Mouse (Mus musculus) Muller cell, postnatal 12 days (primary cell): Measurements from ENCODE around the gene Cxxc4.

Experiments
- DNase-seq: peaks from one replicate; pipeline ENCODE4 v3.0.0-alpha.2; 2015; ENCODE audit errors: inconsistent ontology term

The Cxxc4 gene

DNA sequence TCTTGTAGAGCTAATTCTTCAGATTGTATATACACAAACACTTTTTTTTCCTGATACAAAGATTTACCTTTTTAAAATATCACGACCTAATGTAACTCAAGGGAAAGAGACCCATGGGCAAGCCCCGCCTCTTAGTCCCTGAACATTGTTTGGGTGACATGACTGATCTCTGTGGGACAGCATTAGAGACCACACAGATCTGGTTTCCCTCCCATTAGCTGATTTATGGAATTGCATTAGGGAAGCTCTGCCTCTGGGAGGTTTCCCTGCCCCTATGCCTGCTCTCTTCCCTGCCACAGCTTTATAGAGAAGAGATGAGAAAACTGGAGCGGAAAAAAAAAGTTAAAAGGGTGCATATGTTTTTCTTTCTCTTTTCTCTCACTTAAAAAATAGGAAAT is 7.6 kb downstream of the Cxxc4 start:
- DNase-seq = no peak

DNA sequence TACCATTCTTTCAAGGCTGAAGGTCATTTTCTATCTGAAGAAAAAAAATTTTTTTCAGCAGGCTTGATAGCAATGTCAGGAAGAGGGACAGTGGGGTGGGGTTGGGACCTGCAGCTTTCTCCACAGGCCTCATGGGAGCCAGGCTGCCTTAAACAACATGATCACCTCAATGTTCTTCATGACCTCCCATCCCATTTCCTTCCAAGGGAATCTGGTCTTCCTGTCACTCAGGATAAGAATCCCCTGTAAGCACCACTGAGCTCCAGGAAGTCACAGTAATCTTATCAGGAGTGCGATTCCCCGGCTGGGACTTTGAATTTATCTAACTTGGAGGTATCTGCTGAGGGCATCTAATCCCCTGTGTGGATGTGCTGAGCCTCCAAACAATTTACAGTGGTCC is 17.9 kb downstream of the Cxxc4 start:
- DNase-seq = no peak

- DNase-seq = no peak
Measured at GRCm38 (mm10) chr3:134258715-134259114, 22.4 kb downstream of the Cxxc4 start.

GRCm38 (mm10) chr3:134259300-134259699 is 23.0 kb downstream of the Cxxc4 start:
- DNase-seq = peak; percentile 17

- DNase-seq = no peak
Measured at GRCm38 (mm10) chr3:134279655-134280054, 43.4 kb downstream of the Cxxc4 start.

- no peak for DNase-seq
Measured at GRCm38 (mm10) chr3:134281527-134282370, 45.5 kb downstream of the Cxxc4 start.

DNA sequence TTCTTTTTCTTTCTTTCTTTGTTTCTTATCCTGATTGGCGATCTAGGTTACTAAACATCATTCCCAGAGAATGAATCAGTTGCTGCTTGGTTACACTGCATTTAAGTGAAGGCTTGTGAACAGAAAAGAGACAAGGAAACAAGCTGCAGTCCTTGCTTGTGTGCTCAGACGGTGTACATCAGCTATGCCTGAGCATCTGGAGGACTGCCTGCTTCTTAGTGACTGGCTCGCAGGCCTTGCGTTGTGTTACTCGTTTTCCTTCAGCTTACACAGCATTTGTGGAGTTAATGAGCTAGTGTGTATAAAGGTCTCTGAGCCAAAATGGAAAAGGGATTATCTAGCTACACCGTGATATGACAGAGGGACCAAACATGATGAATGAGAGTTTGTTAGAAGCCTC is 58.9 kb downstream of the Cxxc4 start:
- DNase-seq = no peak

DNA sequence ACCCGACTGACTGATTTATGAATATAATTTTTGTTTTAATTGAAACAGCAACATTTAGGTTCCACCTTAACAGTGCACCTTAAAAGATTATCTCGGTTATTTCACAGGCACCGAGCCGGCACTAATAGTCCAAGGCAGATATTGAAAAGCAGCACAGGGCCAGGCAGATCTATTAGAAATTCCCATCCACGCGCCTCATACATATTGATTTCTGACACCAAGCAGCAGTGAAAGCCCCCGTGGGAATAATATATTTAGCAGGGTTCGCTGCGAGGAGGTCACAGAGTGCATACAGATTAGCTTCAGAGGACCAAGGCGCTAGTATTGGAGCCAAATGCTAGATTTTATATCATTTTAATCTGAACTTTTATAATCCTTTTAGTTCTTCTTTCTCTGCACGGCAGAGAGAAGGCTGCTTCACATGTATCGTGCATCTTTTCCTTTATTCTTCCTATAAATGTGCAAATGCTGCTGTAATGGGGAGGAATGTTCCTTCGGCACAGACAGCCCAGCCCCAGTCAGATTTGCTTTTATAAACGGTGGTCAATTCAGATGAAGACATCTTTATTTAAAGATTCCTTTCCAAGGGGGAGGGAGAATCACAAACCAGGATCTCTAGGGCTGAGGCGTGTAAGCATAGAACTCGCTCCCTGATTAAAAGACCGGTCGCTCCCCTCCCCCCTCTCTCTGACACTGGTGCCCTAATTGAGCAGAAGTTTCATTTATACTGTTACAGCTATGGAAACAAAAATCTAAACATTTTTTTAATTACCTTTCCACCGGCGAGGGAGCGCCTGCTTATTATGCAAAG is 66.6 kb downstream of the Cxxc4 start:
- DNase-seq = peak; percentile 42

DNA sequence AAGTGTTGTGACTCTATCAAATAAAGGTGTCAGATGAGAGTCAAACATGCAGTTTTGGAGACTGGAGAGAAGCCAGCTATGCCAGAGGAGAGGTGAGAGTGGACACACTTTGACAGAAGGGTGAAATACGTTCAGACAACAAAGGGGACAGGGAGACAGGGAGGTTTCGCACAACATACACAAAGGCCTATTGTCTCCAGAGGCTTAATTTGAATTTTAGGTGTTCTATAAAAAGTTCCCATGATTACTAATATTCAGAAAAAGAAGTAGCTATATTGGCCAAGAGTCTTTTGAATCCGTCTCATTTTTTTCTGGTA is 67.2 kb downstream of the Cxxc4 start:
- peak; percentile 7 for DNase-seq

DNA sequence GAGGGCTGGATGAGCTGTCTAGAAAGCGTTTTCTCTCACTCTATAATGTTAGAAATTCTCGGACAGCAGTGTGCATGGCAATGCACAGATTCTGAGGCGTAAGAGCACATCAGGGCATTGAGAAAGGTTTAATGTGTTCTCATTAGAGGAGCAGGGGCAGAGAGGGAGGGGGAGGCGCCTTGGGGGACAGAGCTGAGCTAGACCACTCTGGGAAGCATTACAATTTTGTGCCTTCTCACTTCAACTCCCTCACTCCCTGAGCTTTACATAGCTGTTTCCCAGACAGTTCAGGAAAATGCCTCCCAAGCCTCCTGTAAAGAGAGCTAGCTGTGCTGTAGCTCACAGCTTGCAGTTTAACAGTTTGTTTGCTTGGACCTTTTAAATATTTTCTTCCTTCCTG is 70.2 kb downstream of the Cxxc4 start:
- DNase-seq = no peak

GRCm38 (mm10) chr3:134307801-134308200 is 71.5 kb downstream of the Cxxc4 start:
- DNase-seq = no peak
